Mouse (Mus musculus): ENCODE results near the gene Atp2b1.

GRCm38 (mm10) chr10:98974645-98975044 is 60.4 kb downstream of the Atp2b1 start:
- no peak for TF ChIP-seq TAL1 (IDR thresholded peaks at IDR 0.05; ENCODE audit: low read length)
- no peak for TF ChIP-seq GATA1 (IDR thresholded peaks at IDR 0.05; ENCODE audit: low read length)
